Mouse (Mus musculus): Measurements from ENCODE around the gene Vwa3a. TPM values are rescaled to one million over a fixed set of nuclear protein-coding genes. Genes with fewer than 3 reads are reported as not detected.

Gene Vwa3a
- polyA plus RNA-seq (2014; fragmentation: Nextera tagmentation; extraction: Ambion mirVana), result 0.20 and 0.27 TPM in 2 replicates

DNA sequence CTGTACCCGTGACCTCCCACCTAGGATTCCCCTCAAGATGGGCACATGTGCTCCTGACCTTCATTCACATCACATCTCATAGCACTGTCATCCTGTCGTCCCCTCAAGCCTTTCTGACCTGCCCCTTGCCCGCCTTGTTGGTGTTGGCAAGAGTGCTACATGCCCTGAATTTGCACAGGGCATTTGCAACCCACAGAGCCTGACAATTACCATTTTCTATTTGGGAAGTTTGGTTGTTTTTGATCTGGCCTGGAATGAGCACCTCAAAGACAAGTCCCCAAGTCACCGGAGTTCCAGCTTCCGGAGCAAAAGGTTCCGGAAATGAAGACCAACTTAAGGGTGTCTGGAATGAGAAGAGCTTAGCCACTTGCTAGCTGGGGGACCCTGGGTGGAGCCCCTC is at the start of gene Vwa3a:
Gene Vwa3a, plus strand, starts transcription at position 301 of the 400 bp plus-strand sequence.
- Histone ChIP-seq H3K4me3 (ENCODE audit: low read depth, low read length) (no peak within 1 kb of the TSS), H3K4me2 (no peak within 1 kb of the TSS), H3K27me3 (ENCODE audit: insufficient read depth, low read length) (no peaks in the 10 kb centered on the region), H3K9me3 (ENCODE audit: low read depth, low read length) (no peaks in the 10 kb centered on the region), H3K36me3 (ENCODE audit: insufficient read depth) (peaks cover 6% of the 10 kb centered on the region; the same call in 1 of the 2 replicates), H3K4me1 (ENCODE audit: insufficient read depth) (0 out of 2 replicates have a peak, but pooled peaks cover 3% of the 10 kb centered on the region), H3K9ac (no peak within 1 kb of the TSS), H3K27ac (ENCODE audit: low read depth) (no peak within 1 kb of the TSS)
- TF ChIP-seq CTCF (IDR thresholded peaks at IDR 0.05; ENCODE audit: low read depth), result no peak
- 56% methylated on average over 6 of the region's 6 CpGs for WGBS
- DNase-seq (no peak), ATAC-seq (ENCODE audit: insufficient read depth) (no peak)

- Histone ChIP-seq H3K4me3 (ENCODE audit: low read depth, low read length) (no peak overlapping the region), H3K4me2 (no peak overlapping the region), H3K4me1 (ENCODE audit: insufficient read depth) (peaks cover under 1% of the 10 kb centered on the region; the same call in 1 of the 2 replicates), H3K27ac (ENCODE audit: low read depth) (no peak overlapping the region), H3K36me3 (ENCODE audit: insufficient read depth) (peaks cover 6% of the 10 kb centered on the region; the same call in 1 of the 2 replicates), H3K27me3 (ENCODE audit: insufficient read depth, low read length) (no peaks in the 10 kb centered on the region), H3K9ac (no peak overlapping the region), H3K9me3 (ENCODE audit: low read depth, low read length) (no peaks in the 10 kb centered on the region)
- peak; percentile 23; the same call in 1 of the 2 replicates for TF ChIP-seq CTCF (IDR thresholded peaks at IDR 0.05; ENCODE audit: low read depth)
- ATAC-seq (ENCODE audit: insufficient read depth) (no peak), DNase-seq (peak; percentile 14)
- WGBS, result 70% methylated on average over 4 of the region's 4 CpGs
Observed at GRCm38 (mm10) chr7:120690634-120691033, 48.5 kb upstream of the Vwa3a start.

- DNase-seq (no peak), ATAC-seq (ENCODE audit: insufficient read depth) (no peak)
- H3K4me1 ChIP-seq (ENCODE audit: insufficient read depth), result no peaks in the 10 kb centered on the region
- H3K9ac ChIP-seq, result no peak overlapping the region
- no peak overlapping the region for H3K4me2 ChIP-seq
- no peak for TF ChIP-seq CTCF (IDR thresholded peaks at IDR 0.05; ENCODE audit: low read depth)
- H3K27ac ChIP-seq (ENCODE audit: low read depth), result no peak overlapping the region
- WGBS, result 94% methylated on average over 5 of the region's 5 CpGs
- H3K9me3 ChIP-seq (ENCODE audit: low read depth, low read length), result no peaks in the 10 kb centered on the region
- H3K4me3 ChIP-seq (ENCODE audit: low read depth, low read length), result no peak overlapping the region
- peaks cover 4% of the 10 kb centered on the region; the same call in 1 of the 2 replicates for H3K36me3 ChIP-seq (ENCODE audit: insufficient read depth)
- no peaks in the 10 kb centered on the region for H3K27me3 ChIP-seq (ENCODE audit: insufficient read depth, low read length)
Observed at GRCm38 (mm10) chr7:120693831-120694375, 45.2 kb upstream of the Vwa3a start.

DNA sequence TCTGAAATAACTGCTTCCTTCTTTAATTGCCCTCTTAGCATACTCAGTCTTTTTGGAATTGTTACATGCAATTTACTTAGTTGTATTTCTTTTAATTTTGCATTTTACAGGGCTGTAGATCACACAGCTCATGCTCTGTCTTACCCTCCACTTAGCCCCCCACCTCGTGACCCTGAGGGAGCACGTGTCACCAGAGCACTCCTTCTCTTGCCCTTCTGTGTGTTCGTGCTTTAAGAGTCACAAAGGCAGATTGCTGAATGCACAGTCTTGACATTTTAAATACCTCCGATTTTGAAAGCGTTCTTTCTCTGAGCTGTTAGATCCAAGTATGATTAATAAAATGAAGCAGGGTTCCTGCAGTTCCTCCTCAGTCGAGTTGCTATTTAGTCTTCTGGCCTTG is 43.9 kb upstream of the Vwa3a start:
- Histone ChIP-seq H3K9ac (no peak overlapping the region), H3K4me3 (ENCODE audit: low read depth, low read length) (no peak overlapping the region), H3K4me1 (ENCODE audit: insufficient read depth) (no peaks in the 10 kb centered on the region), H3K9me3 (ENCODE audit: low read depth, low read length) (no peaks in the 10 kb centered on the region), H3K27ac (ENCODE audit: low read depth) (no peak overlapping the region), H3K4me2 (no peak overlapping the region), H3K36me3 (ENCODE audit: insufficient read depth) (peaks cover 4% of the 10 kb centered on the region; the same call in 1 of the 2 replicates), H3K27me3 (ENCODE audit: insufficient read depth, low read length) (no peaks in the 10 kb centered on the region)
- no peak for TF ChIP-seq CTCF (IDR thresholded peaks at IDR 0.05; ENCODE audit: low read depth)
- DNase-seq (no peak), ATAC-seq (ENCODE audit: insufficient read depth) (no peak)
- WGBS, result 35% methylated on average over 6 of the region's 6 CpGs

DNA sequence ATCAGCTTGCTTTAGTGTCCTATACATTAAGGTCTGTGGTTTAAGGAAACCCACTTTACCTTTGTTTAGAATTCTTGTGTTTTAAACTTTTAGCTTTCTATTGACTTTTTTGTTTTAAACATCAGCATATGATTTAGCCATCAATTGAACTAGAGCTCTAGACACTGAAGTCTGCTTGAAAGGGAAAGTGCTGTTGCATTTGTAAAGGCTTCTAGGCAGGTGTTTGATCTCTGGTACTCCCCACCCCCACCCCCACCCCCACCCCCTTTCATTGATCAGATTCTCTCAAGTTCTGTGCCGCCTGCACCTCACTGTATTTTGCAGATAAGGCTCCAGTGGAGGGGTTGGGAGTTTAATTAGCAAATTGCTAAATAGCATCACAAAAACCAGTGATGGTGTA is 43.5 kb upstream of the Vwa3a start:
- DNase-seq (no peak), ATAC-seq (ENCODE audit: insufficient read depth) (no peak)
- Histone ChIP-seq H3K4me1 (ENCODE audit: insufficient read depth) (no peaks in the 10 kb centered on the region), H3K27ac (ENCODE audit: low read depth) (no peak overlapping the region), H3K27me3 (ENCODE audit: insufficient read depth, low read length) (no peaks in the 10 kb centered on the region), H3K36me3 (ENCODE audit: insufficient read depth) (peaks cover 4% of the 10 kb centered on the region; the same call in 1 of the 2 replicates), H3K4me2 (no peak overlapping the region), H3K9me3 (ENCODE audit: low read depth, low read length) (no peaks in the 10 kb centered on the region), H3K4me3 (ENCODE audit: low read depth, low read length) (no peak overlapping the region), H3K9ac (no peak overlapping the region)
- WGBS, result 79% methylated on average over 1 of the region's 1 CpGs
- TF ChIP-seq CTCF (IDR thresholded peaks at IDR 0.05; ENCODE audit: low read depth), result no peak

DNA sequence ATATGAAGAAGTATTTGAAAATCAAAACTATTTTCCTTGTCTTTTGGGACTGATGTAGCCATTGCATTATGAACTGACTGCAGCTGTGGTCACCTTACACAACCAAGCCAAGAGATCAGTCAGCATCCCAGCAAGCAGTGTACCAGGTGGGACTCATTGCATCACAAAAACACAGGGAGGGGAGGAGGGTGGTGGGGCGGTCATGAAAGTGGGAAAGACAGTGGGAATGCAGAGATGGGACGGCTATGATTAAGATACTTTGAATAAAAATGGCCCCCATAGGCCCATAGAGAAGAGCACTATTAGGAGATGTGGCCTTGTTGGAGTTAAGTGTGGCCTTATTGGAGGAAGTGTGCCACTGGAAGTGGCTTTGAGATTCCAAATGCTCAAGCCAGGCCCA is 42.8 kb upstream of the Vwa3a start:
- ATAC-seq (ENCODE audit: insufficient read depth) (no peak), DNase-seq (no peak)
- whole genome bisulfite sequencing, result 93% methylated on average over 2 of the region's 2 CpGs
- Histone ChIP-seq H3K9me3 (ENCODE audit: low read depth, low read length) (no peaks in the 10 kb centered on the region), H3K9ac (no peak overlapping the region), H3K4me1 (ENCODE audit: insufficient read depth) (no peaks in the 10 kb centered on the region), H3K27me3 (ENCODE audit: insufficient read depth, low read length) (no peaks in the 10 kb centered on the region), H3K36me3 (ENCODE audit: insufficient read depth) (peaks cover 2% of the 10 kb centered on the region; the same call in 1 of the 2 replicates), H3K27ac (ENCODE audit: low read depth) (no peak overlapping the region), H3K4me3 (ENCODE audit: low read depth, low read length) (no peak overlapping the region), H3K4me2 (no peak overlapping the region)
- TF ChIP-seq CTCF (IDR thresholded peaks at IDR 0.05; ENCODE audit: low read depth), result no peak

DNA sequence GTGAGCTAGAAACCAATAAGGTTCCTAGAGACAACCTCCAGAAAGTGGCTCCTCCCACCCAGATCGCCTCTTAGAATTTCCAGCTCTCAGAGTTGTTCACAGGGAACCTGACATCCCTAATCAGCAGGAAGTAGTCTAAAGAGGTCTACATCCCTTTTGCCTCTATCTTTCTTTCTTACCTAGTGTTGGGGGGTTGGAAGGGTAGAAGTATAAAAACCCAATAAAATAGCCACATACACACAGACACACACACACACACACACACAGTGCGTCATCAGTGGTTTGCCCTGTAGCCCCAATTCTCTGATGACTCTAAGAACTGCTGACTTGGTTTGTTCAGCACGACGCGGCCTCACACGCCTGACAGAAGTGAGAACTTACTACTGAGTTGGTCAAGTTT is 39.5 kb upstream of the Vwa3a start:
- 90% methylated on average over 6 of the region's 6 CpGs for WGBS
- H3K36me3 ChIP-seq (ENCODE audit: insufficient read depth), result no peaks in the 10 kb centered on the region
- no peak overlapping the region for H3K9ac ChIP-seq
- DNase-seq (no peak), ATAC-seq (ENCODE audit: insufficient read depth) (no peak)
- no peaks in the 10 kb centered on the region for H3K4me1 ChIP-seq (ENCODE audit: insufficient read depth)
- no peak for TF ChIP-seq CTCF (IDR thresholded peaks at IDR 0.05; ENCODE audit: low read depth)
- no peak overlapping the region for H3K4me3 ChIP-seq (ENCODE audit: low read depth, low read length)
- H3K9me3 ChIP-seq (ENCODE audit: low read depth, low read length), result no peaks in the 10 kb centered on the region
- H3K4me2 ChIP-seq, result no peak overlapping the region
- H3K27ac ChIP-seq (ENCODE audit: low read depth), result no peak overlapping the region
- no peaks in the 10 kb centered on the region for H3K27me3 ChIP-seq (ENCODE audit: insufficient read depth, low read length)

All from lung, embryonic 14.5 days (tissue).